Mouse (Mus musculus) mature B cell (primary cell): Measurements from ENCODE around the gene Vmn1r56.
"Not testable (repeated sequence)": the region's sequence is repeated elsewhere in the genome, so short reads cannot be mapped to it uniquely, and the experiment has no call there.

ENCODE experiments used
- in situ Hi-C: fragments of 300-500 bp; cut with MboI; formaldehyde crosslinking; loops from 2 replicates; pipeline ENCODE4 v1.14.3; 2019

Vmn1r56 gene

GRCm38 (mm10) chr7:5196647-5197046 is at the start of gene Vmn1r56:
Vmn1r56 (minus strand) TSS chr7:5196747.
- in situ Hi-C loops, result not testable (repeated sequence)

- in situ Hi-C loops, result not testable (repeated sequence)
Observed at GRCm38 (mm10) chr7:5218193-5218592, 21.6 kb upstream of the Vmn1r56 start, which contains the start of gene Vmn1r57. Vmn1r57 (plus strand) TSS chr7:5218493.

- in situ Hi-C loops, result not testable (repeated sequence)
Observed at GRCm38 (mm10) chr7:5149570-5149969, 47.0 kb downstream of the Vmn1r56 start, which contains the start of gene Vmn1r55. Vmn1r55 (minus strand) TSS chr7:5149670.
